Mouse (Mus musculus) heart, adult 2 months (tissue): ENCODE data around the gene Apoc4. TPM values are rescaled to one million over a fixed set of nuclear protein-coding genes. Genes with fewer than 3 reads are reported as not detected.
A peak's percentile ranks its signal among the peaks of the same experiment; 100 is the strongest.

ENCODE experiments used
- DNase-seq, 2 experiments: peaks; one replicate each; pipeline ENCODE4 v3.0.0; 2021
- H3K27ac ChIP-seq: fragments of 200-600 bp; 2 replicates; pipeline ENCODE4 v1.8.1; 2022
- H3K27me3 ChIP-seq: fragments of 200-500 bp; 2 replicates; pipeline ENCODE4 v1.6.1; 2012; ENCODE audit warnings: mild to moderate bottlenecking, low read length, inconsistent platforms, mixed read lengths; ENCODE audit not compliant: control insufficient read depth, insufficient read depth
- H3K36me3 ChIP-seq: fragments of 200-500 bp; 2 replicates; pipeline ENCODE4 v1.6.1; 2012; ENCODE audit warnings: low read length, inconsistent platforms; ENCODE audit not compliant: control insufficient read depth, insufficient read depth
- H3K4me1 ChIP-seq: fragments of 200-500 bp; 2 replicates; pipeline ENCODE4 v1.6.1; 2011; ENCODE audit warnings: low read length; ENCODE audit not compliant: control insufficient read depth, insufficient read depth
- H3K4me3 ChIP-seq: fragments of 200-600 bp; 2 replicates; pipeline ENCODE4 v1.8.1; 2022
- H3K79me2 ChIP-seq: fragments of 200-500 bp; replicated peaks from 2 replicates; pipeline ENCODE4 v1.6.1; 2012; ENCODE audit warnings: mild to moderate bottlenecking, inconsistent platforms, low read length, moderate library complexity, mixed read lengths; ENCODE audit not compliant: control insufficient read depth, insufficient read depth
- H3K9ac ChIP-seq: fragments of 200-500 bp; 2 replicates; pipeline ENCODE4 v1.6.1; 2012; ENCODE audit warnings: low read depth, mild to moderate bottlenecking, control low read depth, inconsistent platforms, low read length, mixed read lengths
- CTCF ChIP-seq: fragments of 200-600 bp; IDR thresholded peaks from 2 replicates; pipeline ENCODE4 v1.8.1; 2022; ENCODE audit warnings: antibody characterized with exemption, mild to moderate bottlenecking, moderate library complexity
- EP300 ChIP-seq: fragments of 200-500 bp; IDR thresholded peaks from 2 replicates; pipeline ENCODE4 v1.6.1; 2011; ENCODE audit warnings: low read depth, low read length, control low read depth; ENCODE audit not compliant: insufficient read depth
- POLR2A ChIP-seq: fragments of 200-500 bp; IDR thresholded peaks from 2 replicates; pipeline ENCODE4 v1.6.1; 2011; ENCODE audit warnings: mild to moderate bottlenecking, low read depth, low read length, control low read depth; ENCODE audit not compliant: insufficient read depth
- WGBS: fragments of 180-500 bp; shearing (Covaris S2); methylation state at CpG from one replicate; pipeline ENCODE4 v1.1.7; 2018; 5-methylcytosine and 5-hydroxymethylcytosine counted together
- intact Hi-C: fragments of 180-260 bp; cut with DNase I; formaldehyde crosslinking; loops from one replicate; pipeline ENCODE4 v1.15.1; 2025
- polyA plus RNA-seq: library from polyadenylated mRNA; depleted of rRNA; stranded (reverse); fragments of >200 nt; gene quantifications from 2 replicates; pipeline ENCODE4 v1.2.3, GENCODE M21; 2012
- total RNA-seq, 2 experiments: library from RNA; stranded (reverse); gene quantifications; 2 replicates each; pipeline ENCODE4 v1.2.3; 2021

The Apoc4 gene
- total and polyA plus RNA-seq, 3 experiments = not detected

DNA sequence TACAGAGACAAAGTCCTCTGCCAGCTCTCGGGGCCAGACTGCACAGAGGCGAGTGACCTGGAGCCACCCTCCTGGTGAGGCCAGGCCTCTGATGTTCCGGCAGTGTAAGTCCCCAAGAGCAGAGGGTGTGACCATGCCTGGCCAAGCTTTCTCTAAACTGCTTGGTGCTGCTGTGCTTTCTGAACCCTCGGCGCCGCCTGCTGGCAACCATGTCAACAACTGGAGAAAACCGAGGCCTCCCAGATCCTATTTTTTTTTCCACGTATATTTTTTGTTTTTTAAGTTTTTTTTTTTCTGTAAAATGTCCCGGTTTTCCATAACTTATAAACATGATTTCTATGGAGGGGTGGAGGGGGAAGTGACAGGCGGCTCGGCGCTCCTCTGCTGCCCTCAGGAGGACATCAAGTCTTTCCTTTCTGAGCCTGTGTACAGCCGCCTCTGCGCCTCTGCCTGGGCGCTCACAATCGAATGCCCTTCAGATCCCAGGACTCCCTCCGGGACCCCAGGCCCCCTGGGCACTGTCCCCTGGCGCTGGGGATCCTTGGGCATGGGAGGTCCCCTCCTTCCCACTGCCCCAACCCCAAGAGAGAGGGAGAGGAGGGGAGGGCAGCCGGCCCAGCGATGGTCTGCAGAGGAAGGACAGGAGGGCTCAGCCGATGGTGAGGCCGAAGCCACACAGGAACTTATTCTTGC is 19.9 kb upstream of the Apoc4 start:
- Histone ChIP-seq H3K4me3 (0 out of 2 replicates have a peak overlapping the region, but pooled peaks have one; percentile 1), H3K4me1 (peaks cover 15% of the 10 kb centered on the region), H3K79me2 (no peaks in the 10 kb centered on the region), H3K36me3 (no peaks in the 10 kb centered on the region; the same call in 1 of the 2 replicates), H3K27ac (peak overlapping the region; percentile 84), H3K9ac (peak overlapping the region; percentile 66), H3K27me3 (no peaks in the 10 kb centered on the region)
- intact Hi-C loops = loop anchor here (1.0 to 10.0 kb wide), 3 partner anchors 32 to 299 kb away; partner anchors contain the start of genes Ckm and Klc3
- 23% methylated on average over 22 of the region's 22 CpGs for WGBS
- TF ChIP-seq EP300 (peak; percentile 80), CTCF (peak; percentile 82), POLR2A (no peak; the same call in none of the 2 replicates)
- DNase-seq = peak; percentile 84 to 85

DNA sequence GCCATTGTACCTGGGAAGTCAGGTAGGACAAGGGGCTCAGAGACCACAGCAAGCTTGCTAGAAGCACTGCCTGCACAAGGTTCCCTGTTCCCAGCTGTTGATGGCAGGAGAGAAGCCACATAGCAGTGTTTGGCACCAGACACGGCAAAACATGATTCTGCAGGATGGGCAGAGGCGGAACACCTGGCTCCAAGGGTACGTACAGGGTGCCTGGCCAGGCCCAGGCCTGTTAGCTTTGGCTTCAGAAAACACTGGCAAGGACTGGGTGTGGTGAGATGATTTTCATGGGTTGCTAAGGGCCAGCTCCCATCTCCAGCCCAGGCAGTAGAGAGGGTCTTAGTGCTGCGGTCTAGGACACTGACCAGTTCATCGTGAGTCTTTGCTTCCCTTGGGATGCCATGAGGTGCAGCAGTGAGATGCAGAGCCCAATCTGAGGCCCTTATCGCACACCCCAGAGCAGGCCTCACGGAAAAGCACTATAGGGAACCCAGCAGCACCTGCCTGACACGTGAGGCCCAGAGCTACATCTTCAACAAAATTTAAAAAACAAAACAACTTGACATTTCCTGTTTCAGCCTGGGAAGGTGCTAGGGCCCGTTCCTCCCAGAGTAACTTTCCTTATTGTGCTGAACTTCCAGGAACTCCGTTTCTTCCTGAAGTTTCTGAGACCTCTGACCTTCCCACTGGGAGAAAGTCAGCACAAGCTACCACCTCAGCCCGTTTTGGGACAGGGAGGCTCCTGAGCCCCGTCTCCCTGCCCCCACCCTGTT is 19.2 kb upstream of the Apoc4 start:
- H3K27ac ChIP-seq = peak overlapping the region; percentile 84
- 0 out of 2 replicates have a peak overlapping the region, but pooled peaks have one; percentile 1 for H3K4me3 ChIP-seq
- no peak for DNase-seq
- intact Hi-C loops = loop anchor here (1.0 to 10.0 kb wide), 3 partner anchors 31 to 298 kb away; partner anchors contain the start of genes Ckm and Klc3
- H3K36me3 ChIP-seq = no peaks in the 10 kb centered on the region; the same call in 1 of the 2 replicates
- H3K4me1 ChIP-seq = peaks cover 15% of the 10 kb centered on the region
- no peaks in the 10 kb centered on the region for H3K27me3 ChIP-seq
- 38% methylated on average over 12 of the region's 12 CpGs for WGBS
- peak overlapping the region; percentile 30 for H3K9ac ChIP-seq
- H3K79me2 ChIP-seq = no peaks in the 10 kb centered on the region
- TF ChIP-seq EP300 = no peak; the same call in 1 of the 2 replicates
- peak; percentile 43; the same call in 1 of the 2 replicates for TF ChIP-seq POLR2A
- no peak for TF ChIP-seq CTCF

DNA sequence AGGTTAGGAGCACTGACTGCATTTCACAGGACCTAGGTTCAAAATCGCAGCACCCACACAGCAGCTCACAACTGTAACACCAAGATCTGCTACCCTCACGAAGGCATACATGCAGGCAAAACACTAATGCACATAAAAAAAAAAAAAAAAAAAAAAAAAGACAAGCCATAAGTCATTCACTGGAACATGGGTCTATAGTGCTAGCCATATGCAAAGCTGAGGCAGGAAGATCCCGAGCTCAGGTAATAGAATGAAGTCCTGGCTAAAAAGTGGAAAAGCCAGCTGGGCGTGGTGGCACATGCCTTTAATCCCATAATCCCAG is 18.5 kb upstream of the Apoc4 start:
- H3K36me3 ChIP-seq = no peaks in the 10 kb centered on the region; the same call in 1 of the 2 replicates
- peaks cover 17% of the 10 kb centered on the region for H3K4me1 ChIP-seq
- intact Hi-C loops = loop anchor here (5.0 to 10.0 kb wide), 2 partner anchors 105 to 297 kb away; partner anchors contain the start of genes Ckm and Klc3

DNA sequence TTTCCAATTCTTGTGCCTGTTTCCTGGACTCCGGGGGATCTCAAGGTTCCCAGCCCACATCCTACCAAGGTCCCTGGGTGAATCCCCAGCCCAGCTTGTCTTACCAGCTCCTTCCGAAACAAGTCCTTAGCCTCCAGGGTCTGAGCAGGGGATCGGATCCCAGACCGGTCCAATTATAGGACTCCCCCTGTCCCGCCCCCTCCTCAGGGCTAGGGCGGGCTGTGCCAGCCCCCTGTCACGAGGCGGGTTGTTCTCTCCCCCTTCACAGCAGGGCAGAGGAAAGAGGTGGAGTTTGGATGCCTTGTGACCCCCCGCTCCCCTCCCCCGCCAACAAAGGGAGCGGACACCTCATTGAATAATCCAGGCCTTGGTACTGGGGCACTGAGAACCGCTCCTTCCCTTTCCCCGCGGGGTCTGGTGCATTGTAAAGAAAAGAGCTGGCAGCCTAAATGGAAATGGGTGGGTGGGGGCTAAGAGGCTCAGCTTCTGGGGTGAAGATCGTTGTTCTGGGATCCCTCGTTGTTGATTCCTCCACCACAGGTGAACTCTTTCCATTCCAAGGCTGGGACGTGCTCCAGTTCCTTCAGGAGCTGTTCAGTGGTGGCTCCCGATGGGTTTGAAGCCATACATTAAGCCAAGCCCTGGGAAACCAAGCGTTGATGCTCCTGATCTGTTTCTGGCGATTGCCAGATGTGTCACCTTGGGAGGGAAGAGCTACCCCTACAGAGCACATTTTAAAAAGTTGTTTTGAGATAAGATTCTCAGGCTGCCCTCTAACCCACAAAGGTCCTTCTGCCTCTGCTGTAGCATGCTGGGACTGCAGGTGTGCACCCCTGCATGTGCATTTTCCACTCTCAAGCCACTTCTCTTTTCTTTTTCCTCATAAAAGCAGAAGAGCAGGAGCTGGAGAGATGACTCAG is 17.9 kb upstream of the Apoc4 start, which contains the start of gene Apoe:
Gene Apoe (minus strand): TSS at position 282 of the 920 bp plus-strand sequence.
- no peaks in the 10 kb centered on the region; the same call in 1 of the 2 replicates for H3K36me3 ChIP-seq
- peak within 1 kb of the TSS; percentile 49 for H3K9ac ChIP-seq
- 7% methylated on average over 20 of the region's 20 CpGs for WGBS
- peaks cover 18% of the 10 kb centered on the region for H3K4me1 ChIP-seq
- no peaks in the 10 kb centered on the region for H3K27me3 ChIP-seq
- no peaks in the 10 kb centered on the region for H3K79me2 ChIP-seq
- peak within 1 kb of the TSS; percentile 84 for H3K27ac ChIP-seq
- peak within 1 kb of the TSS; percentile 43 for H3K4me3 ChIP-seq
- TF ChIP-seq EP300 (0 out of 2 replicates have a peak, but pooled peaks have one; percentile 27), CTCF (no peak), POLR2A (peak; percentile 81)
- DNase-seq = peak; percentile 79 to 85
- intact Hi-C loops = no loop called here

More for the DNA sequence above, 18.5 kb upstream of the Apoc4 start:
- 78% methylated on average over 4 of the region's 4 CpGs for WGBS
- H3K27ac ChIP-seq = peak overlapping the region; percentile 84; the same call in 1 of the 2 replicates
- no peak for TF ChIP-seq POLR2A
- no peak for TF ChIP-seq CTCF
- no peak for TF ChIP-seq EP300
- no peak overlapping the region for H3K9ac ChIP-seq
- no peak for DNase-seq
- no peaks in the 10 kb centered on the region for H3K27me3 ChIP-seq
- no peaks in the 10 kb centered on the region for H3K79me2 ChIP-seq
- no peak overlapping the region for H3K4me3 ChIP-seq
